Mouse (Mus musculus) left cerebral cortex, postnatal 25 days (tissue): ENCODE measurements around the gene Fbrs. TPM values are rescaled to one million over a fixed set of nuclear protein-coding genes. Genes with fewer than 3 reads are reported as not detected.

Source experiments
- DNase-seq, 2 experiments: peaks; one replicate each; pipeline ENCODE4 v3.0.0; 2022; ENCODE audit warnings: low spot score in 2 of 2, mixed read lengths in 1 of 2
- intact Hi-C: fragments of 180-260 bp; cut with DNase I; formaldehyde crosslinking; loops from one replicate; pipeline ENCODE4 v1.15.1; 2025
- microRNA-seq, 2 experiments: library from miRNA; unstranded; fragments of <30 nt; microRNA quantifications; one replicate each; pipeline ENCODE4 v1.2.0; 2022
- total RNA-seq, 2 experiments: library from RNA; stranded (reverse); gene quantifications; 2 replicates each; pipeline ENCODE4 v1.2.3; 2021

The Fbrs gene
- total RNA-seq, 2 experiments from 2014 or later = 56.2 to 56.9 TPM

DNA sequence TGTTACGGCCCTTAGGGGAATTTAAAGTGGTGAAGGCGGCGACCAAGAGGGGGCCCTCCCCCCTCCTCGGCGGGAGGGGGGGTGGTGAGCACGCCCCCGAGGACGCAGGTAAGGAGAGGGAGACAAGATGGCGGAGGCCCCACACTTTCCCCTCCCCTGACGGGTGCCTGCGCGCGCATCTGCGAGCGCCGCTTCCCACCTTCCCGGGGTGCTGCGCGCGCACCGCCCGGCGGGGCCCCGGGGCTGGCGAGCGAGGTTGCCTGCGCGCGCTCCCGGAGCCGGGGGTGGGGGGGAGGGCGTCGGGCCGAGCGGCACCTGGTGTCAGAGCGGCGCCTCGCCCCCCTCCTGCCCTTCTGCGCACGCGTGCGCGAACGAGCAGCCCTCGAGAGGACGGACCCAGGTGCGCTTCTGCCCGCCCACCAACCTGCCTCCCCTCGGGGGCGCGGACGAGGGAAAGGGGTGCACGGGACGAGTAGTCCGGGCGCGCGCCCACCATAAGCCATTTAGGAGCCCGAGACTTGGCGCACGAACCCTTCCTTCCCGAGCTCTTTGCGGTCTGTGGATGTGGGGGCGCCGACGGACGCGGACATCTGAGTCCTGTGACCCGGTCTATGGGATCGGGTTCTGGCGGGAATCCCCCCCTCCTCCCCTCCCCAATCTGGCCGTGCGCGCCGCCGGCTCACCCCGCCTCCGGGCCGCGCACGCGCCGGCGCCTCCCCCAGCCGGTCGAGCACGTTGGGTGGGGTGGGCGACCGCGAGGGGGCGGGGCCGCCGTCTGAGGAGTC lies 33.4 kb downstream of the Fbrs start:
- intact Hi-C loops = loop anchor here (1.0 kb wide), 1 partner anchor 34 kb away; no protein-coding TSS in a partner anchor

DNA sequence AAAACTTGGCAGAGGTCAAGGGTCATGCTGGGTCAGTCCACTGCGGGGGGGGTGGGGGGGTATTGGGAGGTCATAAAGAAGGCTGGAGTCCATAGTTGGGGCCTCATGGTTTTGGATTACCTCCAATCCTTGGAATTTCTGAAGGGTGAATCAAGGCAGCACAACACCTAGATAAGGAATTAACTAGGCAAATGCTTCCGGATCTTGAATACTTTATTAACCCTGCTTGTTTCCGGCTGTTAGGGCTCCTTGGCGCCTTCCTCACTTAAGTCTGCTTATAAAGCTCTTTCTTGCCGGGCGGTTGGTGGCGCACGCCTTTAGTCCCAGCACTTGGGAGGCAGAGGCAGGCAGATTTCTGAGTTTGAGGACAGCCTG lies 34.0 kb downstream of the Fbrs start:
- DNase-seq = peak in 1 of 2 experiments; percentile 26
- intact Hi-C loops = no loop called here

More for the DNA sequence above, 33.4 kb downstream of the Fbrs start:
- DNase-seq = peak; percentile 87 to 89

DNA sequence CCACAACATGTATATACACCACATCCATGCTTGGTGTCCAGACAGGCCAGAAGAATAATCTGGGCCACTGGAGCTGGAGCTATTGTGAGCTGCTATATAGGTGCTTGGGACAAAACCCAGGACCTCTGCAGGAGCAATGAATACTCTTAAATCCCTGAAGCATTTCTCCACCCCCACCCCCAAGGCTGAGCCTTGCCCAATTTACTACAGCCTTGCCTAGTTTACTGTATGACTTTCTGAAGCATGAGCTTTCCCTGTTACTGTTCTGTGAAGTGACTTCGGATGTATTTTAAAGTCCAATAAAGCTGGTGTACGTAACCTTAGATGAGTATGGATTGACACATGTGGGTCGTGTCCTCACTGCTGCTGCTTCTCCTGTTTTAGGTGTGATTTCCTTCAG lies 34.8 kb downstream of the Fbrs start:
- no peak for DNase-seq
- intact Hi-C loops = no loop called here

GRCm38 (mm10) chr7:127515846-127516245 lies 36.8 kb downstream of the Fbrs start:
- intact Hi-C loops = no loop called here
- DNase-seq = no peak

GRCm38 (mm10) chr7:127516344-127516743 lies 37.3 kb downstream of the Fbrs start:
- intact Hi-C loops = no loop called here
- no peak for DNase-seq

GRCm38 (mm10) chr7:127519284-127519683 lies 40.3 kb downstream of the Fbrs start, which contains the start of gene Gm42715:
Gene Gm42715, plus strand, starts transcription at chr7:127519584.
- DNase-seq = no peak
- intact Hi-C loops = no loop called here

Small RNA genes lying within 50 kb of the gene (microRNA-seq; reads per million reads assigned to microRNA genes)
- 0 reads per million in 2 experiments for gene Gm47278
- gene Mir7060 = 0 reads per million in 2 experiments

Other genes starting within 250 kb of the Fbrs start
- gene Zfp553, start 246.1 kb upstream of the Fbrs start, total RNA-seq = 10 to 100 TPM; 16.9 to 18.6 TPM
- gene Sept1, start 246.1 kb upstream of the Fbrs start, total RNA-seq = 1 to 10 TPM; 3.4 to 3.6 TPM
- 10 to 100 TPM; 55.3 to 55.5 TPM for gene Zfp771, start 234.9 kb upstream of the Fbrs start, total RNA-seq
- 10 to 100 TPM; 30.6 to 31.0 TPM for gene Dctpp1, start 218.5 kb upstream of the Fbrs start, total RNA-seq
- gene Sephs2, start 205.1 kb upstream of the Fbrs start, total RNA-seq = 10 to 100 TPM; 40.5 to 41.3 TPM
- gene Itgal, start 182.9 kb upstream of the Fbrs start, total RNA-seq = under 1 TPM; 0.34 to 0.94 TPM
- 10 to 100 TPM; 11.7 TPM for gene Zfp768, start 133.6 kb upstream of the Fbrs start, total RNA-seq
- 1 to 10 TPM; 5.4 to 6.7 TPM for gene Zfp747, start 103.1 kb upstream of the Fbrs start, total RNA-seq
- 1 to 10 TPM; 2.8 to 4.0 TPM for gene 9130019O22Rik, start 92.0 kb upstream of the Fbrs start, total RNA-seq
- 1 to 10 TPM; 6.6 to 7.9 TPM for gene E430018J23Rik, start 85.6 kb upstream of the Fbrs start, total RNA-seq
- gene Zfp764, start 72.4 kb upstream of the Fbrs start, total RNA-seq = 1 to 10 TPM; 4.5 TPM
- gene Zfp688, start 57.1 kb upstream of the Fbrs start, total RNA-seq = 10 to 100 TPM; 13.0 to 16.8 TPM
- 1 to 10 TPM; 5.8 to 8.2 TPM for gene Zfp689, start 30.0 kb upstream of the Fbrs start, total RNA-seq
- gene Prr14, start 19.6 kb upstream of the Fbrs start, total RNA-seq = 10 to 100 TPM; 27.1 to 32.2 TPM
- 100 to 1,000 TPM; 101 to 116 TPM for gene Srcap, start 32.8 kb downstream of the Fbrs start, total RNA-seq
- 10 to 100 TPM; 10.6 to 11.6 TPM for gene Gm42715, start 40.4 kb downstream of the Fbrs start, total RNA-seq
- not detected for gene Tmem265, start 82.2 kb downstream of the Fbrs start, total RNA-seq
- 10 to 100 TPM; 76.9 to 89.1 TPM for gene Phkg2, start 94.1 kb downstream of the Fbrs start, total RNA-seq
- gene Ccdc189, start 109.4 kb downstream of the Fbrs start, total RNA-seq = 1 to 10 TPM; 6.8 to 7.7 TPM
- 10 to 100 TPM; 69.4 to 71.4 TPM for gene Rnf40, start 109.6 kb downstream of the Fbrs start, total RNA-seq
- 10 to 100 TPM; 22.2 to 24.8 TPM for gene Zfp629, start 136.6 kb downstream of the Fbrs start, total RNA-seq
- gene Bcl7c, start 229.7 kb downstream of the Fbrs start, total RNA-seq = 10 to 100 TPM; 37.6 to 43.0 TPM
- 1 to 10 TPM; 2.6 to 3.4 TPM for gene Ctf1, start 233.5 kb downstream of the Fbrs start, total RNA-seq